Mouse (Mus musculus): ENCODE measurements around the gene Tmem30a. TPM values are rescaled to one million over a fixed set of nuclear protein-coding genes. Genes with fewer than 3 reads are reported as not detected.

Tmem30a gene
- 100 to 1,000 TPM; 103 to 134 TPM for total RNA-seq (2021)
- long read RNA-seq, experiment 1, transcript Tmem30a-204 (6 exons, 2,662 nt), result minor isoform, 7 of 226 reads
- long read RNA-seq, experiment 1, transcript Tmem30a-201 (7 exons, 3,658 nt), result major isoform, 216 of 226 reads
- long read RNA-seq, experiment 1, partial matches to known transcripts, result 0 of 226 reads
- long read RNA-seq, experiment 1, other reads (novel, unspliced or antisense), result 3 of 226 reads
- long read RNA-seq, experiment 2, transcript Tmem30a-204 (6 exons, 2,662 nt), result minor isoform, 10 of 549 reads
- long read RNA-seq, experiment 2, transcript Tmem30a-201 (7 exons, 3,658 nt), result major isoform, 515 of 549 reads
- long read RNA-seq, experiment 2, partial matches to known transcripts, result 15 of 549 reads
- long read RNA-seq, experiment 2, other reads (novel, unspliced or antisense), result 9 of 549 reads

DNA sequence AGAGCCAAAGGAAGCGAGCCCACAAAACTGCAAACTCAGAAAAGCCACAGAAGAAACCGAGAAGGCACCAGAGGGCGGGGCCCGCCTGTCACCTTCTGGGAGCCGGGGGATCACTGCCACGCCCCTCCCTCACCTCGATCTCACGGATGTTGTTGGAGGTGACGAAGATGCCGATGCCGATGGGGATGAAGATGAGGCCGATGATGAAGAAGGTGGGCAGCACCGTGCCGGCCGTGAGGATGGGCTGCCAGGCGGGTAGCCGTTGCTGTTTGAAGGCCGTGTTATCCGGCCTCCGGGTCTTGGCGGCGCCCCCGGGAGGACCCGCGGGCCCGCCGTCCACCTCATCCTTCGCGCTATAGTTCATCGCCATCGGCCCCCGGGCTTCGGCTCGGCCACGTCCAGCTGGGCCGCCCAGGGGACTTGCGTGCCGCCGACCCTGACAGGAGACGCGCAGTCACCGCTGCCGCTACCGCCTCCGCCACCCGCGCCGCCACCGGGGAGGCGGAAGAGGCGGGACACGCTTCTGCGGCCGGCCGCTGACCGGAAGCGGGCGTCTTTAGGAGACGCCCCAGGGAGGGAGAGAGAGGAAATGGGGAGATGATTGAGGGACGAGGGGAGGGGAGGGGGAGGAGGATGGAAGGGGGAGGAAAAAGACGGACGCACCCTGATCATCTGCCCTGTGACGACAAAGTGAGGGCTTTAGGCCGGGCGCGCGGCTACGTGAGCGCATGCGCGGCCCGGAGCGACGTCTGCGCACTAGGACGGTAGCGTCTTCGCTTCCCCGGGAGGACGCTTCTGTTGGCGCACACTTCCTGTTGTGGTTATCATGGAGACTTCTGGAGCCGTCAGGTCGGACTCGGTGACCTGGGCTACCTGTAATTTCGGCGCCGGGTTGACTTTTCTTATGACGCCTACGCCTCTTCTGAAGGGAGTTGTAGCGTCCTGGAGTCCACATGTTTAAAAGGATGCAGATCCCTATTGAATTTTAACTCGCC is at the start of gene Tmem30a:
Tmem30a (minus strand) TSS at position 667 of the 995 bp plus-strand sequence.
- DNase-seq (ENCODE audit: low spot score in 2 of 2), result peak; percentile 91 to 93

DNA sequence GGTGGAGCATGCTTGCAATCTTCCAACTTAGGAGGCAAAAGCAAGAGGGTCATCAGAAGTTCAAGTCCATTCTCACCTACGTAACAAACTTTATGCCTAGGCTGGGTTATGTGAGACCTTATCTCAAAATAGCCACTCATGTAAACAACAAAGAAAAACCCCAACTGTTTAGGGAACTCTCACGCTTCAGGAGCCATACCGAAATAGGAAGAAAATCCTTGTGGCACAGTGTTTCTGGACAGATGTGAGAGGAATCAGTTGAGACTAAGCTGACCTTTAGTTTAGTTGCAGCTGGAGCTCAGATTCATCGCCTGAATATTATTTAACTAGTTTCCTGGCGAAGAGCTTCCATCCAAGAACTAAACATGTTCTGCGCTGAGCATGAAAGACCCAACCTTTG is 49.3 kb upstream of the Tmem30a start:
- no peak for DNase-seq (ENCODE audit: low spot score in 2 of 2)

DNA sequence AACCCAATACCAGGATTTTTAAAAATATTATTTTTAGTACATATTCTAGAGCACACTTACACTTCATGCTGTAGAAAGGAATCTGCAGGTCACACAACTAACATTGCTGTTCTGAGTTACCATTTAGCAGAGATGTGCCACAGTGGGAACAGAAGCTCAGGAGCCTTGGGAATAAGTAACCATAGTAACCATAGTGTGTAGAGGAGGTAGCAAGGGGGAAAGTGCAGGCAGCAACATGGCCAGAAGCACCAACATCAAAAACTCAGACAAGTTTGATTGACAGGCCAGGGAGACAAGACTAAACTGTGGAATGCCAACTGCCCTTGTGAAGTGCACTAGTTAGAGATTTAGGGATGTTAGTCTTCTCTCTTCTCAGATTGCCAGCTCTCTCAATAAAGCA is 48.7 kb upstream of the Tmem30a start:
- DNase-seq (ENCODE audit: low spot score in 2 of 2), result no peak

DNA sequence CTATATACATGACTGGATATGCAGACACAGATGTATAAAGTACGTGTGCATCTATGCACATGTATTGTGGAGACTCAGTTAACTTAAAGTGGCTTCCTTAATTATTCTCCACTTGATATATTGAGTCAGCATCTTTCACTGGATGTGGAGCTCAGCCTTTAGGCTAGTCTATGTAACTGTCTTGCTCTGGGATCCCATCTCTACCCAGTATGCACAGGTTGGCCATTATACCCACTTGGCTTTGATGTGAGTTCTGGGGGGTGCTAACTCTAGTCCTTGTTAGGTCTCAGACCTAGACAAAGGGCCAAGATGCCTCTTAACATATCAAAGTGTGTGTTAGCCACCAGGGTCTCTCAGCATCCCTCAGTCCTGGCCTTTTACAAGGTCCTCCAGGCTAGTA is 38.0 kb upstream of the Tmem30a start:
- no peak for DNase-seq (ENCODE audit: low spot score in 2 of 2)

DNA sequence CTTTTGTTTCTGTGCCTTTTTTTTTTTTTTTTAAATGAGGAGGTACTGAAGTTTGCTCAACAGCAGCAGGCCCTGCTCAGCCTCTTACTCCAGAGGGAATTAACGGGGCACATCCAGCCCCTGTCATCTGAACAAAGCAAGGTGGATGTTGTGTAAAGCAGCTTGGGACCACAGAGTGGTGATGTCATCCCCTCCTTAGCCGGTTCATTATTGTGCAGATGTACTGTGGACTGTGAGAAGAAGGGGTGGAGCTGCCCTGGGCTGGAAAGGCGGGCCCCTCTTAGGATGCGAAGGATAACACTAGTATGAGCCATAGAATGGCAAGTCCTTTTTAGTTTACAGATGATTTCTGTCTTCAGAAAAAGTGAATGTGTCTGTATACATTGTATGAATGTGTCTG is 37.6 kb upstream of the Tmem30a start:
- no peak for DNase-seq (ENCODE audit: low spot score in 2 of 2)

DNA sequence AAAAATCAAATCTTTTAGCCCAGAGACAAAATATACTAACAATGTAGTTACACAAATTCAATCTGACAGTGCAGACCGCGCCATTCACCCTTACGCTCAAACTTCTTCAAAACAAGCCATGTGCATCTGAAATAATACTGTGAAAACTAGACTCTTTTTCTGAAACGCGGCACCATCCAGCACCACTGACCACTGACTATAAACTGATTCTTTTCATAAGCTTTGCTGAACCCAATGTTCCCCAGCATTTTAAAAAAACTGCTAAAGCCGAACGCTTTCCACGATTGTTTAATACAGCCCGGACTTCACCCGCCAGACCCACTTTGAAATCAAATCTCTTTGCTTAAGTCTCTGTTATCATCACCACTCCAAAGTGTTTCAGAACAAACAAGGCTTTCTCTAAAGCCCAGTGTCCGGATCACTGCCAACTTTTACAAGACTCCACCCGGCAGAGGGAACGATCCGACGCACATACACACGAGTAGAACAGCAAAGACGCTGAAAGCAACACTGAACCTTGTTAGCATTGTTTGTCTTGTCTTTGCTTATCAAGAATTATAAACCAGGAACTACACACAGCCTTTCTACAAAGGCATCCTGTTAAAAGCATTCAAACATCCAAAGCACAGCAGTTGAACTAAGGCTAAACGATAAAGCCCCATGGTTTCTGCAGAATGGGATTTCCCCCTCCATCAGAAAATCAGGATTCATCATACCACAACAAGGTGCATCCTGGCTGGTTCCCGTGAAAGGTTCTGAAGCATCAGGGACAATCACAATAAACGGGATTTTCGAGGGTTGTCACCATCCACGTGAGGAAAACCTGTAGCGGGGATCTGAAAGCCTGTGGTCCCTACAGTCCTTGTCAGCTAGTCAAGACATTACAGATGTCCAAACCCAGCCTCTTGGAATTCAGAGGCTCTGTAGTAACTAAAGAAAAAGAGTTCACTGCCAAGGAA is 36.8 kb upstream of the Tmem30a start:
- DNase-seq (ENCODE audit: low spot score in 2 of 2), result no peak

DNA sequence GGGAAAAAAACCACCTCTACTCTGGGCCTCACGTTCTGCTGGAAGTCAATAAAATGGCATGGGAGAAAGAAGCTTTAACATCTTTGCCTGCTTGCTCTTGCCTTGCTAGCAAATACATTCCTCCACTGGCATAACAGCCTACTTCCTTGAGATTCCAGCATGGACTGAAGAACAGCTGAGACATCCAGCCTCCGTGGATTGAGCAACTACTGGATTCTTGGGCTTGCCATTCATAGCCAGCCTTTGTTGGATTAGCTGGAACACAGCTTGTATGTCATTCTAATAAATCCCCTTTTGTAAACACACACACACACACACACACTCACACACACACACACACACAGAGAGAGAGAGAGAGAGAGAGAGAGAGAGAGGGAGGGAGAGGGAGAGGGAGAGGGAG is 33.8 kb upstream of the Tmem30a start:
- no peak for DNase-seq (ENCODE audit: low spot score in 2 of 2)

DNA sequence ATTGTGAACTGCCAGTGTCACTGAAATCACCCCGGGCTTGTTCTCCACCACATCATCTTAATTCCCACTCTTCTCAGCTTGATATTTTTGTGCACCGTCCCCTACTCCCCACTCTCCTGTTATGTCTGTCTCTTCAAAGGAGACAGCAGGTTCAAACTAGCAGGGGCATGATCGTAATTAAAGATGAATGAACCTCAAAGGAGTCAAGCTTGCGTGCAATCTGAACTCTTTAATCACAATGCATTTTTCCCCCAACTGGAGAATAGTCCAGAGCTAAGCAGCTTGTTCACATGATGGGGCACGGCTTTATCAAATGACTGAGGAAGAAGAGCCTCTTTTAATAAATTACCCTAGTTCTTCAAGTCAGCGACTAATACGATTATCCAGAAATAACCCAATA is 32.2 kb upstream of the Tmem30a start:
- DNase-seq (ENCODE audit: low spot score in 2 of 2), result no peak

DNA sequence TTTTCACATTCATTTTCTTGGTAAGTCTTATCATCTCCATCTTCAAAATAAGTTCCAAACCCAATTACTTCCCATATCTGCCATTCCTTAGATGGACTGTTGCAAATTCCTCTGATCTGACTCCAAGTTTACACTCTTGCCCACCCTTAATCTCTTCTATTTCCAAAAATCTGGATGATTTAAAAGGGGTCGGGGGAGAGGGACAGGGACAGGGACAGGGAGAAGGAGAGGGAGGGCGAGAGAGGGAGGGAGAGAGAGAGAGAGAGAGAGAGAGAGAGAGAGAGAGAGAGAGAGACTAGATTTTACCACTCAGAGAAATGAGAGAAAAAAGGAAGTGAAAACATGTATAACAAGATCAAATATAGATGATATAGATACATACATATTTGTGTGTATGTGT is 30.5 kb upstream of the Tmem30a start:
- no peak for DNase-seq (ENCODE audit: low spot score in 2 of 2)

DNA sequence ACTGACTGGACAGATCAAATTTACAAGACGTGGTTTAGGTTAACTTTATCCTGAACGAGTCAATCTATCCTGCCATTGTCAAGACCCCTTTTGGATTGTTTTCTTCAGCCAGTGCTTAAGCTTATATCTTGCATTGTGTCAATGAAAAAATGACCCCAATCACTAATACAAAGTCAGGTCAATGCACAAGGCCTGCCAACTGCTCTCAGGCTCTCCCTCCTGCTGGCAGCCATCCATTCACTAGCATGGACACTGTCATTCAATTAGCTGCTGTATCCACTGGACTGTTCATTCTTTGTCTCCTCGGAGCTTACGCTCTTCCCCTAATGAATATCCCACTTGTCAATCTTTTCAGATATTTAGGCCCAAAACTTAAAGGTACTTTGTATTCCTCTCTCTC is 30.1 kb upstream of the Tmem30a start:
- DNase-seq (ENCODE audit: low spot score in 2 of 2), result no peak

DNA sequence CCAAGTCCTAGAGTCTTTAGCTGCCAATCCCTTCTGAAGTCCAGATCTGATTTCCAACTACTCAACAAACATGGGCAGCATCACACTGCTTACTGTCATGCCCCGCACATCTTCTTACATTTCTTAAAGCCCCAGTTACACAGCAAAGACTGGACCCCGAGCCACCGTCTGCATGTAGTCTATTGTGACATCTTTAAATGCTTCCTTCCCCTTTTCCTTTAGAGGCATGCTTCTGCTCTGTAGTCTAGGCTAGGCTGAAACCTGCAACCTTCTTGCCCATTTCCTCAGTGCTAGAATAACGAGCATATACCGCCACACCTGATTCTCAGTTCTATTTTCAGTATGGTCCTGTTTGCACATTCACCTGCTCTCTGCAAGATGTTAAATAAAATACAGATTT is 23.2 kb upstream of the Tmem30a start:
- DNase-seq (ENCODE audit: low spot score in 2 of 2), result no peak

DNA sequence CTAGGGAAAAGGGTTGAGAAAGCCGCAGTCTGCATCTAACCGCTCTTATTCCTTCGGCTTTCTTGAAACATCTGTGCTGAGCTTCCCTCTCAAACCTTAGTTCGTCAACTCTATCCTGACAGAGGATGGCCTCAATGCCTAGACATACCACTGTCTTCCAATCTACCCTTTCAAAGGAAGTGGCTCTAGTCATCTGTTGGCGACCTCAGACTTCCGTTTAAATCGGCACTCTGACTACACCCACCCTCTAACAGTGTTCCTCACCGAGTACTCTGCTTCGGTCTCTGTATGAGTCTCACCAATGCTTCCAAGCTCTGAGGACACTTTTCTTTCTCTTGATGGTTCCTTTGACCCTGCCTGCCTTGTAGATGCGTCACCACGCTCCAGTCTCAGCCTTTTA is 22.7 kb upstream of the Tmem30a start:
- DNase-seq (ENCODE audit: low spot score in 2 of 2), result no peak

DNA sequence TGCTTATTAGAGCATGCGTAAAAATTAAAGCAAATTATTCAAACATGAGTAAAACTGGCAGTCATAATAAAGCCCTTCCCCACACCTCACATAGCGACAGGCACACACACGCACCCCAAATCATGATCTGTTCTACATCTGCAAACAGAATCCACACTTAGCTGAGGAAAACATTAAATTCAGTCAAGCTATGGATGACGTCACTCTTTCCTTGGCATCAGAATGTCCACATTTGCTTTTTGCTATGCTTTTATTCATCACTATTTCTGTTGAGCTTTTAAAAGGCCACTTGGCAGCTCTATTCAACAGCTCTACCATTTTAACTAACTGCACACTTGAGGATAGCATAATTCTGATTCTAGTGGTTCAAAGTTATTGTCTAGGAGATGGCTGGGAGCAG is 21.3 kb upstream of the Tmem30a start:
- DNase-seq (ENCODE audit: low spot score in 2 of 2), result no peak

DNA sequence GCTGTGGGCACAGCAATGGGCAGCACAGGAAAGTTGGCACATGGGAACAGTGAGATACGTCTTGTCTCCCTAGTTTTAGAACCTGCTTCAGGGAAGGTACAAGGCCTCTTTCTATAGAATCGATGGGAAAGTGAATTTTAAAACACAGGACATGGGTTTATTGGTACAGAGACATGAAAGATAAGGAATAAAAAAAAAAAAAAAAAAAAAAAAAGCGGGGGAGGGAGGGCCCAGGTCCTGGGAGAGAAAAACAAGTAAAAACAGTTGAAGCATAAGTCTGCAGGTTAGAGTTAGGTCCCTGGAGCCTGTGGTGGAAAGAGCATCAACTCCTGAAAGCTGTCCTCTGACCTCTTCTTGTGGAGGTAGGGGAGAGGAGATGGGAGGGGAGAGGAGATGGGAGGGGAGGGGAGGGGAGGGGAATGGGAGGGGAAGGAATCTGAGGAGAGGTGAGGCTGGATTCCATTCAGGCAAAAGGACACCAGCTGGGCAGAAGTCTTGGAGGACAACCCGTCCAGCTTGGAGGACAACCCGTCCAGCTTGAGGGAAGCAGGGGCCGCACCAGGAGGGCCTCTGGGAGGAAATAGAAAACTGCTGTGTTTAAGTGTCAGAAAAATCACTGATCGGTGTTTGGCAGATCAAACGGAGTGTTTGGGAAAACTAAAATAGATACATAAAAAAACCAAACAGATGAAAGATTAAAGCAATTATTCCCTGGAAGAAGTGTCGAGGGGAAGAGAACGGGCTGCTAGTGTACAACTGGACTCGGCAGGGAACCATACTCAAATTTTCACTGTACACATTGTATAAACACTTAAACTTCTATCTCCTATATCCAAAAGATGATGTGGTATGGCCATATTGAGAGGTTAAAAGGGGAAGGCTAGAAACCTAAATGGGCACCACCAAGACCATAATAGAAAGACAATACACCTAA is 17.9 kb upstream of the Tmem30a start:
- DNase-seq (ENCODE audit: low spot score in 2 of 2), result no peak

DNA sequence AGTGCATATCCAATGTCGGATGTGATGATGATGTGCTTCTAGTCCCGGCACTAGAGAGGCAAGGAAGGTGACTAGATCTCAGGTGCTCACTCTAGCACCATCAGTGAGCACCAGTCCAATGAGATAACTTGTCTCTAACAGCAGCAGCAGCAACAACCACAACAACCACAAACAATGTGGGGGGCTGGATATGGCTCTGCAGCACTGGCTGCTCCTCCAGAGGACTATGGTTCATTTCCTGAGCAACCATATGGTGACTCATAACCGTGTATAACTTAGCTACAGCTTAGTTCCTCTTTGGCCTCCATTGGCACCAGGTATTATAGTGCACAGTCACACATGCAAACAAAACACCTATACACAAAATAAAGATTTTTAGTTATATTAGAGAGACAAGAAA is 17.2 kb upstream of the Tmem30a start:
- no peak for DNase-seq (ENCODE audit: low spot score in 2 of 2)

DNA sequence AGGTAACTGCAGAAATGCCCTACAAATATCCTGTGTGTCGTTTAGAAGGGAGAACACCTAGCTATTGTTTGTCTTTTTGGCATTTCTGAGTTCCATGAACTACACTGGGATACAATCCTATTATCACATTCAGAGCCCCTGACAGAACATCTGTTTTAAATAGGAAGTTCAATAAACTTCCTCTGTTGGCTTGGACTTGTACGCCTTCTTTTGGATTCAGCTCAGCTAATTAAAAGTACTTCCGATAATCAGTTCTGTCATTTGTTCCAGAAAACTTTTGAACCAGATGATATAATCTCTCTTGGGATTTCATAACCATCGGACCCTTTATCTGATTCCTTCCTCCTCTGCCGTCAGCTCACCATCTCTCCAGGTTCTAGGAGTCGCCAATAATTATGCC is 16.1 kb upstream of the Tmem30a start:
- no peak for DNase-seq (ENCODE audit: low spot score in 2 of 2)

DNA sequence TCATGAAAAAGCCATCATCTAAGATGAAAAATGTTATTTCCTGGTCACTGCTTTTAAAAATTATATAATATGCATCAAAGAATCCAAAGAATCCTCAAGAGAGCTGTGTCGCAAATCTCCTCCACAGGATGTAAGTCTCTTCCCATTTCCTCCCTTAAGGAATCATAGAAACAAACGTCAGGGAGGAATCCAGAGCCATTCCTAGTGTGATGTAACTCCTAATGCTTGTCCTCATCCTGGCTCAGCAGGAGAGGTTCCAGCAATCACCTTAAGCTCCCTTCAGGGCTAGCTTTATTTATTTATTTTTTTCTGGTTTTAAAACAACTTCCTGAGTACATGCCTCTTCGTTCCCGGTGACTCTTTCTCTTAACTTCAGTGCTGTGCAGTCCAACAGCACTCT is 13.9 kb upstream of the Tmem30a start:
- no peak for DNase-seq (ENCODE audit: low spot score in 2 of 2)

DNA sequence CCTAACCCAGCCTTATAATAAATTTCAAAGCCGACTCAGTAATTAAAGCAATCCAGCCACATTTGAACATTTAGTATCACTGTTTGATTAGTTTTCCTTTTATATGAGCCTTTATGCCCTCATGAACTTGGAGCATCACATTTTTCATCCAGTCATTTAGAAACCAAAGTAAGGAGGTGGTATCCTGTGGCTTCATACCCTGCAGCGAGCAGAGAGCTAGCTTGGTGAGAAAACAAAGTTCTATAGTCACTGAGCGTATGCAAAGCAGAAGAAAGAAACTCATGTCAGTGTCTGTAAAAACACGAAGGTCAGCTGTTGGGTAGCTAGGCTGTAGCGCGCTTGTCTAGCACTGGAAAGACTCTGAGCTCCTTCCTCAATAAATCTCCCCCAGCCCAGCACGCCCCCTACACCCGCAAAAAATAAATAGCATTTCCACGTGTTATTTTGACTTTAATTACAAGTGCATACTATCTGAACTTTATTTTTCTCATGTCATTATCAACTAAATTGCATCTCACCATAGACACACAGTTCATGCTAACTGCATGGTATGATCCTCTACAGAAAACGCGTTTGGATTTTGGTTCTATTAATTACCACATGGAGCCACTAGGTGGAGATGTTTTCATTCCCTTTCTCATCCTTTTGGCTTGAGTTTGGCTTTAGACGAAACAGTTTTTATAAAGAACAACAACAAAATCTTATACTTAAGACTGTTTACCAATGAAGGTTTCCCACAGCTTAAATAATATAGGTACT is 13.2 kb upstream of the Tmem30a start:
- DNase-seq (ENCODE audit: low spot score in 2 of 2), result no peak

DNA sequence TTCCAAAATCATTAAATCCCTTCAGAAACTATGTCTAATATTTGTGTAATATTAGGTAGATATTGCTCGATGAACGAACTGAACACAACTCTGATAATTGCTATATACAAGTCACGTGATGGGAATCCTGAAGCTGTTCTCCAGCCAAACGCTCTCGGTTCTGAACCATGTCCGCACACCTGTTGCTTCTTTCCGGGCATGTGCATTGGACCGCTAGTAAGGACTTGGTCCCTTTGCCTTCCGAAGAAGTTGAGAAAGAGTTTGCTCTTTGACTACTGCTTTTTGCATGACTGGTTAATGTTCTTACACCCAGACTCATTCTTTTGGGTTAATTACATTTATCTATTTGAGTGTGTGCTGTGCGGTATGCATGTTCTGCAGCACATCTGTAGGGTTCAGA is 12.1 kb upstream of the Tmem30a start:
- no peak for DNase-seq (ENCODE audit: low spot score in 2 of 2)

Measured in adrenal gland, adult 18-20 months (tissue).